Mouse (Mus musculus) kidney, adult 9 months (tissue): ENCODE data around the gene 2700081O15Rik.
"Not testable (repeated sequence)": the region's sequence is repeated elsewhere in the genome, so short reads cannot be mapped to it uniquely, and the experiment has no call there.

ENCODE experiments used
- DNase-seq: peaks from one replicate; pipeline ENCODE4 v3.0.0; 2022

Gene 2700081O15Rik

DNA sequence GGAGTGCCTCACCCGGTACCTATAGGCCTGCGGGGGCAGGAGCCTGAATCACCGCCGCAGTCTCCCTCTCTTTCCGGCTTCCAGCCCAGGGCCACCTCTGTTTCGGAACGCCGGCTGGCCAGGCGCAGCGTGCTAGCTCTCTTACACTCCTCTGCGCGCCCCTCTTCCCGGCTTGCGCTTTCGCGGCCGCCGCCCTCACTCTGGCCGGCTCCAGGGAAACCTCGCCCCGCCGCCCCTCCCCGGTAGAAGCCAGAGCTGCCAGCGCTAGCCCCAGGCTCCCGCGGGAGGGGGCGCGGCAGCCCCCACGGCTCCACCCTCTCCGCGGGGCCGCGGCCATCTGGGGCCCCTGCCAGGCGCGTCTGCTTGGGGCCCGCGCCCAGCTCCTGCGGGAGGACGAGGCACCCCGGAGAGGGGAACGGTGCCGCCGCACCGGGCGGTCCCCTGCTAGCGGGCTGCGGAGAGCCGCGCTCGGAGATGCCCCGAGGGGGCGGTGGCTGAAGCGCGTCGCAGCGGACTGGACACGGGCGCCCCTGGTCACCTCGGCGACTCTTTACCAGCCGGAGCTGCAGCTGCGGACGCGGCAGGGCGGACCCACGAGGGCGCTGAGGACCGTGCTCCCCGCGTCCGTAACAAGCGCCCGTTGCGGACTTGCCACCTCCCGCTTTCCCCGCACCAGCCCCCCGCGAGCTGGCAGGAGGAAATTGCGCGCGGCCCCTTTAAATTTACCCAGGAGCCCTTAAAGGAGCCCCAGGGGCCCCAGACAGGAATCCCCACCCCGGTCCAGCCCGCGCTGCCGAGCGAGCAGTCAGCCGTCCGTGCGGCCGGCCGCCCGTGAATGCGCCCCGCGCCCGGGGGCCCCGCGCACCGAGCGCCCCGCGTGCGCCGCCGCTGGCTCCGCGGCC lies at the start of gene 2700081O15Rik:
Gene 2700081O15Rik, plus strand, starts transcription at position 792 of the 902 bp plus-strand sequence.
- peak; percentile 69 for DNase-seq

GRCm38 (mm10) chr19:7369469-7369868 lies 48.0 kb upstream of the 2700081O15Rik start:
- DNase-seq, result not testable (repeated sequence)

- DNase-seq, result no peak
Observed at GRCm38 (mm10) chr19:7374491-7374890, 42.9 kb upstream of the 2700081O15Rik start.

- DNase-seq, result no peak
Observed at GRCm38 (mm10) chr19:7377639-7378038, 39.8 kb upstream of the 2700081O15Rik start.

DNA sequence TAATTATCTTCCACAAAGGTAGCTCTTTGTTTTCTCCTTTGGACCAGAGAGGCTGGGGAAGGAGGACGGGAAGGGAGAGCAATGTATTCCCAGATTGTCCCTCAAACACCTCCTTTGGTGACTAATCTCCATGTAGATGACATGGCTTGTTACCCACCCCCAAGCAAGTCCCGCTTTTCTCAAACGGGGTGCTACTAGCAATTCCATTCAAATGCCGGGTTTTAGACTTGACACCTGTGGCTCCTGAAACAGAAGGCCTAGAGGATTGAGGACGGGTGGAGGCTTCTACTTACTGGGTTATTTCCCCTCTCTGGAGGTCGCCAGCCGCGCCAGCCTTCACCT lies 35.5 kb upstream of the 2700081O15Rik start:
- no peak for DNase-seq

- DNase-seq, result peak; percentile 51
Observed at GRCm38 (mm10) chr19:7382248-7382902, 35.0 kb upstream of the 2700081O15Rik start.

DNA sequence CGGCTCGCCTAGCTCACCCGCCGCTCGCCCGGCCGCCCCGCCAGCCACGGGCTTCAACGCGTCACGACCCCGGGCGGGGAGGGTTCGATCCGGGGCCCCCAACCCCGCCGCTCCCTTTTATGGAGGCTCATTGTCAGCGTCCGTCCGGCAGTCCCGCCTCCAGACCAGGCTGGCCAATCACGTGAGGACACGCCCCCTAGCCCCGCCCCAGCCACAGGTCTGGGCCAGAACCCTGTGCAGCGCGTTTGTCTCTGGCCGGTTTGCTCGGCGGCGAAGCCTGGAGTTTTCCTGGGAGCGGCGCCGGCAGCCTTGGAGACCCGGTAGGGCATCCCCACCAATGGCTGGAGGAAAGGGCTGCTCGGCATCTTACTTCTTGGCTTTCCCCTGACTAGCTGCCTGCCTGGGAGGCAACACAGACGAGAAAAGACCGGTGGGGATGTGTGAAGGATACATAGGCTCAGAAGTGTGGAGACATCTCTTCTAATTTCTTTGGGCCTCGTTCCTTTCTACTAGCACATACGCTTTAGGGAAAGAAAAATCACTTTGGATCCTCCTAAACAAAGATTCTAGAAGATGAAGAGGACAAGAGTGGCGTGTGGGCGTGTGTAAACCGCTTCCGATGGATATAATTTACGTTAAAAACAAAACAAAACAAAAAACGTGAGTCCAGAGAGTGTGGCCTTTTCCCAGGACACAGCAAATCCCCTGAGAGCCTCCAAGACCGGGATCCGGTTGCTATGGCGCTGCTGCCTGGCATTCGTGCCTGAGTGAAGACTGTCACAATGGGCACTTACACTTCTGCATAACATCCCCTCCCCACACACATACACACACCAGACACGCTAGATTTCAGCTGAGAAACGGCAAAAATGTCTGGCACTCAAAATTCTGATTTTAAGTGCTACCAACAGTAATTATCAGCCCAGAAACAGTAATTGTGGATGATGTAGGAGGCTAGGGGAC lies 34.2 kb upstream of the 2700081O15Rik start, which contains the start of gene Spindoc:
Gene Spindoc, minus strand, starts transcription at position 92 of the 963 bp plus-strand sequence.
- peak; percentile 99 for DNase-seq

GRCm38 (mm10) chr19:7386042-7386441 lies 31.4 kb upstream of the 2700081O15Rik start:
- no peak for DNase-seq

DNA sequence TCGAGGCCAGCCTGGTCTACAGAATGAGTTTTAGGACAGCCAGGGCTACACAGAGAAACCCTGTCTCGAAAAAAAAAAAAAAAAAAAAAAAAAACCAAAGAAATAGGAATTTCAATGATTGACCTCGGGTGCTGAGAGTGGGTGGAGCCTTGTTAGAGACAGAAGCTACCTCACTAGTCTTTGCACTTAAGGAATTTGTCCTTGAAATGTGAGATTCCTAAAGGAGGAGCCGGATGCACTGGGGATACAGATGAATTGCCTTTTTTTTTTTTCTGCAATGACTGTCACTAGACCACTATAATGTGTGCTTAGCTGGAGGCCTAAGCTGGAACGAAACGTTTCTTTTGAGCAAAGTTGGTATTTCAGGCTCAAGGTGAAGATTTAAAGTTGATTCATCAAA lies 28.9 kb upstream of the 2700081O15Rik start:
- no peak for DNase-seq

DNA sequence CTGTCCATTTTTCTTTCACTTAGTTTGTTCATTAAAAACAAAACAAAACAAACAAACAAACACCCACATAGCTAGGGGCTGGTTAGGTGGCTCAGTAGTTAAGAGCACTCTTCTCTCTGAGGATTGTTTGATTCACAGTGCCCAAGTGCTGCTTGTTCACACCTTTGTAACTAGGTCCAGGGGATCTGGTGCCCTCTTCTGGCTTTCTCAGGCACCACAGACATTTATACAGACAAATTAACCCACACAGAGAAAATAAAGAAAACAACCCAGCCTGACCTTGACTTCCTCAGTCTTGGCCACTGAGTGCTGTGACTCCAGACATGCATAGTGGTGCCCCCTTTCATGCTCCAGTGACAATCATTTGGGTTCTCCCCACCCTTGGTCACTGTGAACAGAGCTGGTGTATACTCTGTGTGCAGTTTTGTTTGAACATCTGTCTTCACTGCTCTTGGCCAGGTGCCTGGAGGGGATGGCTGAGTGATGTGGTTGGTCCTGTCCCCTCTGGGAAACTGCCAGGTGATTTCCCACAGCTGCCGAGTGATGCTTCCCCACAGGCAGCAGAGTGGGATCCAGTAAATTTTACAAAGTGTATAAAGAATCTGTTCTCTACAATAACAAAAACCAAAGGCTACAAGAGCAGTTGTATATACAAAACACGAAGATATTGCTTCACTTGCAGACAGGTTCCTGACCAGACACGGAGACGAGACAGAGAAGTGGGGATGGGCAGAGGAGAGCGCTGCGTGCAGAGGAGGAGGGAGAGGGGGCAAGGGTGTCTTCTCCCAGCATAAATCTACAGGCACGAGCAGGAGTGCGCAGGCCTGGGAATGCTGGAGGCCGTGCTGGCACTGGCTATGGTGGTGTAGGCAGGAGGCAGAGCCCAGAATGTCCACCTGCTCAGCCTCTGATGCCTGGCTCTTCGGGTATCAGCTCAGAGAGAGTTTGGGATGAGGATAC lies 20.3 kb upstream of the 2700081O15Rik start:
- DNase-seq, result peak; percentile 39

GRCm38 (mm10) chr19:7398898-7399297 lies 18.5 kb upstream of the 2700081O15Rik start:
- DNase-seq, result not testable (repeated sequence)

GRCm38 (mm10) chr19:7400635-7401034 lies 16.8 kb upstream of the 2700081O15Rik start:
- DNase-seq, result peak; percentile 56

GRCm38 (mm10) chr19:7404623-7405229 lies 12.7 kb upstream of the 2700081O15Rik start:
- no peak for DNase-seq

DNA sequence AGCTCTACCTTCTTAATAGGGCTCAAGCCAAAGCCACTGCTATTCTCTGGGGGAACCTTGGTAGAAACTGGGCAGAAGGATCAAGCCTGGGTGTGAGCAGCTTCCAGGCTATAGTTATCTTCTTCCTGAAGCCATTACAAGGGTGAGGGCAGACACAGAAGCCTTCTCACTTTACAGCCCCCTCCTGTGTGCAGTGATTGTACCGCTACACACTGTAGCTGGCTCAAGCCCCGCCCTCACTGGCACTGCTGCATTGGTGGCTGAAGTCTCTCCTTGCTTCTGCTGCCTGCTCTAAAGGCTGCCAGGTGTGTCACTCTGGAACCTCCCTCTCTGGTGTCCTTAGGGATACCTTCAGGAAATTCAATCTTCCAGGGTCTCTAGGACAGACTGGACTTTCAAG lies 5.1 kb upstream of the 2700081O15Rik start:
- no peak for DNase-seq

DNA sequence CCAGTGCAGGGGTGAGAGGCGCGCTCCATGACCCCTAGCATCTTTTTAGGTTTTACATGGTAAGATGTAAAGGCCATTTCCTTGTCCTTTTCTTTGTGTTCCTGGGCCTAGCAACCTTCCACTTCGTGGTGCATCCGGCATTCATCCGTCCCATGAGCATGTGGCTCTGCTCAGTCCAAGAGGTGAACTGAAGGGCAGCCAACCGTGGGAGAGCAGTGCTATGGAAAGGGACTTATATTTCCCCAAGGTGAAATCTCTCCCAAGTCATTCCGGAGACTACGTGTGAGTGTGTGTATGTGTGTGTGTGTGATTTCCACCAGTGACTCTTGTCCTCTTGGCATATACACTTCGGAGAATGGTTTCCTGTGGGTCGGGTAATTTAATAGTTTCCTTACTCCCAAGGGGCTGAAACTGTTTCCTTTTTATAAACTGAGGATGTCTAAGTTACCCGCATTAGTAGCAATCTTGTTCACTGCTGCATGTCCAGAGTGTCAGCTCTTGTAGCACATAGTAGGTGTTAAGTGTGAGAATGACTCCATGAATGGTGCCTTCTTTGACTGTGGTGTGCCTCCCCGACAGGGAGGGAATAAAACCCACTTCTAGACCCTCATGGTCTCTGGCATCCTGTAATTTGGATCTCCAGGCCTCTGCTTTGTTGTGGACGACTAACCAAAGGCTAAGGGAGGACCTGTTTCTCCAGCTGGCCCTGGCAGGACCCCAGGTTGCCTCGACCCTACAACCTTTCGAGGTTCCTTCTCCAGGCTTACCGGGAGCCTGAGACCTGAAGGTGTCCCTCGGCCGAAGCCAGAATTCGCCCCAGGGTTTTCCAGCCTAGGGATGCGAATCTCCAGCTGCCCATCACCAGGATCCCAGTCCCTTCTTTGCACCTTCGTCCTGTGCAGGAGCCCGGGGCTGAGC lies 1.2 kb upstream of the 2700081O15Rik start:
- no peak for DNase-seq

- peak; percentile 69 for DNase-seq
Observed at GRCm38 (mm10) chr19:7417911-7418849, 755 bp downstream of the 2700081O15Rik start.

DNA sequence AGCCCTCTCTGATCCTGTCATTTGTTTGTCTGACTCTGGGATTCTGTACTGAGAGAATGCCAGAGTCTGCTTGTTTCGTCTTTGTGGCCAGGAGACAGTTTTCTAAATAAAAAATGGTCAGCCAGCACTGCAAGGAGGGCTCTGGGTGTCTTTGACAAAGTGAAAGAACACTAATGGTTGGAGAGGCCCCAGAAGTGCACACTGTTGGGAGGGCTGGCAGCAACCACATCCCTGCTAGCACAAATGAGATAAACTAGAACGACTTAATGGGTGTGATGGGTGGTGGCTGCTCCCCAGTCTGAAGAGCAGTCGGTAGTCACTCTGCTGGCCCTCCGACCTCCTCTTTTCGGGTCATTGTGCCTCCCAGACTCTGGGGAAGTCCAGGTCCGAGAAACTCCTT lies 1.7 kb downstream of the 2700081O15Rik start:
- no peak for DNase-seq

- DNase-seq, result no peak
Observed at GRCm38 (mm10) chr19:7420108-7420507, 2.7 kb downstream of the 2700081O15Rik start.
